Mouse (Mus musculus) right cerebral cortex, adult 18-20 months (tissue): ENCODE measurements around the gene Grm8.

ENCODE experiments used
- DNase-seq: peaks from one replicate; pipeline ENCODE4 v3.0.0; 2022; ENCODE audit warnings: mixed read lengths

The Grm8 gene

DNA sequence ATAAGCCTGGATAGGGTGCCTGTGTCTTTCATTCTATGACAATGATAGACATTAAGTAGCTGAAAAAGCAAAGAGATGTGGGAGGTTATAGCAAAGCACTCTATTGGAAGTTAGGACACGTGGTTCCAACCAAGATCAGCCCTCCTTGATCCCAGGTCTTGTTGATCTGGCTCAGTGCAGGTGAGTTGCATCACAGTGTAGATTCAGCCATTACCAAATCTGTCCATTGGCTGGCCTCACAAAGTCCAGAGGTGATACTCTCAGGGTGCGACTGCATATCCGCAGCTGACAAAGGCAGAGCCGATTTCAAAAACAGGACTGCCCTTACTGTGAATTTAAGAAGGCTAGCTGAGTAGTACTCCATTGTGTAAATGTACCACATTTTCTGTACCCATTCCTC lies 103.0 kb downstream of the Grm8 start:
- DNase-seq, result no peak

DNA sequence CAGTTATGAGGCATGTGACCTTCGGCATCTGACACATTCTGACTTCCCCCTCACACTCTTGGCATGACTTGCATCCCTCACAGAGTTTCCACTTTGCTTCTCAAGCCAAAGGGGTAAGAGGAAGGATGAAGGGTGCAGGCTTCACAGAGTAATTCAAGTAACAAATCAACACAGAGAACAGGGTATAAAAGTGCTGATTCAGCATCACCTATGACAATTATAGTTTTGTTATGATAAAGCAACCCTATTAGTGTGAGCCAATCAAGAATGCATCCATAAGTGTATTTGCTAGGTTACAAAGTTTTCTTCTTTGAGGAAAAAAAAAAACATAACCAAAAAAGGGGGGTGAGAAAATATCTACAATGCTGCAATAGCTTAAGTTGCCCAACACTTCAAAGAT lies 117.3 kb downstream of the Grm8 start:
- DNase-seq, result no peak

DNA sequence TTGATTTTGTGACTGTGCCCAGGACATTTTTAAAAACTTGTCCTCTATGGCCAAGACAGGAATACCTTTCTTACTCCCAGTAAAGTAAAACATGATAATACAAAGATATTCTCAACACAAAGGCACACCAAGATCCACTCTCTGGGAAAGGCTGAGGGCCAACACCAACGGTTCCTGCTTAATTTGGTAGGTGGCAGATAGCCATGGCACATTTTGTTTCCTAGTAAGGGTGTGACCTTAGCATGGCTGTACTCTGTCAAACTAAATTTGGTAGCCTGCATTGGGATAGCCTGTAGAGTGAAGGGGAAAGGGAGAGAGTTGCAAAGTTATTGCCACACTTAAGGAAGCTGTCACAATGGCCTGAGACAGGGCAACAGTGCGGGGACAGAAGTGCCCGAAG lies 128.0 kb downstream of the Grm8 start:
- DNase-seq, result no peak

DNA sequence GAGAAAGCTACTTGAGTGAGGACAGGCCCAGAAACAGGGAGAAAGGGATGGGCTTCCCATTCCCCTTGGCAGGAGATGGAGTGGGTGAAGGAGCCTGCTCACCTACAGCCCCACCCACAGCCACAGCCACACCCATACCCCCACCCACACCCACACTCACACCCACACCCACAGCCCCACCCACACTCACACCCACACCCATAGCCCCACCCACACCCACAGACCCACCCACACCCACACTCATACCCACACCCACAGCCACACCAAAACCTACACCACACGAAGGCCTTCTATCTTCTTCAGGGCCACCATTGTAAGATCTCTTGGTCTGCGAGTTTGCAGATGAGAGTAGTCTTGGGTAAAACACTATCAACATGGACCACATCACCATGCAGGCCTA lies 137.7 kb downstream of the Grm8 start:
- no peak for DNase-seq

DNA sequence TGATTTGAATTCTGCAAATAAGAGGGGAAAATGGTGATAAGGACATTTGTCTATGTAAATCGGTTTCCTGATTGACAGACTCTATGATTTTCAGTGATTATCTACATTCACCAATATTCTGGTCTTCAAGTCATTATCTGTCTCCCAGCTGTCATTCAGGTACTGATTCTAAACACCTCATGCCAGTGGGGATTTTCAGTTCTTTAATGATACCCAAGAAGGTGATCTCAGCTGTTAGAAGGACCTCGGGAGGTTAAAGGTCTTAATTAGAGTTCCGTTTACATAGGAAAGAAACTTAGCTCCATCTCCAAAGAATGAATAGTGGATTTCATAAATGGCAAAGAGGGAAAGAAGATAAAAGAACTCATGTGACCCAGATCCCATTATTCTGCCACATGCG lies 143.7 kb downstream of the Grm8 start:
- DNase-seq, result no peak

DNA sequence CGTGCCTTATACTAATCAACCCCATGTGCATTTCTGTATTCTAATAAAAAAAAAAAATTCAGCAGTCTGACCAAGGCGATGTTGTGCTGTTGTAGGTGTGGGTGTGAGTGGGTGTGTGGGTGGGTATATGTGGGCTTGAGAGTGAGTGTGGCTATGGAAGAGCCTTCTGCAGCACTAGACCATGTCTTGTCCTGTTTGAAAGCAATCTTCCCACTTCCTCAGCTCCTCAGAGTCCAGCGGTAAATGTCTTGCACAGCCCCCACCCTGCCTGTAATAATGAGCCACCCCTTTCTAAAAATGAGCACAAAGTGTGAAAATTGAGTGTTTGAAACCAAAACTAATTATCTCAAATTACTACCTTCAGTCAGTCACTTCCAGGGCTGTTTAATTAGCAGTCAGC lies 152.4 kb downstream of the Grm8 start:
- no peak for DNase-seq

DNA sequence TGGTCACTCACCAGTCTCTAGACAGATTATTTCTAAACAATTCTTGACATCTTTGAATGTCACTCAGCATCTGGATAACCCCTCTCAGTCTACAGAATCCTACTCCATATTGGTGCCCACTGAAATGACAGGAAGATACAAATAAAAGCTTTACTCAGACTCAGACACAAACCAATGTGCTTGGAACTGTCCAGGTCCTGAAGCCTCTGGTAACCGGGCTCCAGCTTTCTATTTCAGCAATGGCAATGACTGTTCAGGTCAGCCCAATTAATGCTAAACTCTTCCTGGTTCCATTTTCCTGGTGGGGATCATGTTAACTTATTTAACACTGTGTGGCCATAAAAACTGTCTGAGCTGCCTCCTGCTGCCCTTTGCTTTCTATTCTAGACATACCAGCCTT lies 153.0 kb downstream of the Grm8 start:
- no peak for DNase-seq

DNA sequence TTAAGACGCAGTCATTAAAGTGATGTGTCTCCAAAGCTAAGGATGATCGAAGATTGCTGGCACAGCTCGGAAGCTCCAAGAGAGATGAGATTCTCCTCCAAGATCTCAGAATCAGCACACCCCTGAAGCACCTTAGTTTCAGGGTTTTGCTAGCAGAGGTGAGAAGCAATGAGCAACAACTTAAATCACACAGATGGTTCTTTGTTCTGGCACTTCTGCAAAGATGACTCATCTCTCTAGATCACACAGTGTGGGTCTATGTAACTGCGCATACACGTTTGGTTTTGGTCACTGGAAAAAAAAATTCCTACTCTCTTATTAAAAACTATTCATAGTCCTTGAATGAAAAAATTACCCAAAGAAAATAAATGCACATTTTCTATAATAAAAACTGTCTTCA lies 157.6 kb downstream of the Grm8 start:
- peak; percentile 38 for DNase-seq

DNA sequence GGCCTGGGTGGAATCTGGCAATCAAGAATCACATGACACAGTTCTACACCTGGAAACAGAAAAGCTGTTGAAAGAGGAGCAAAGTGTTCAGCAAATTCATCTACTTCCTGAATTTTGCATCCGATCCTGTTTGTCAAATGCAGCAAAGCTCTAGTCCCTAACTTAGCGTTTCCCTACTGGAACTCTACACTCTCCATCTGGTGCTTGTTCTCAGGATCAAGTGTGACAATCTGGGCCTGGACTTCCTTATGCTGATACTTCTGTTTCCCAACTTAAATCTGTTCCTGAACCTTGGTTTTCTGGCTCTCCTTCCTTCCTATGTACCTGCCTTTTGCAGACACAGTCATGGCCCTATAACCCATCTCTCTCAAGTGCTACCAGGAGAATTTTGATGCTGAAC lies 166.1 kb downstream of the Grm8 start:
- peak; percentile 16 for DNase-seq

DNA sequence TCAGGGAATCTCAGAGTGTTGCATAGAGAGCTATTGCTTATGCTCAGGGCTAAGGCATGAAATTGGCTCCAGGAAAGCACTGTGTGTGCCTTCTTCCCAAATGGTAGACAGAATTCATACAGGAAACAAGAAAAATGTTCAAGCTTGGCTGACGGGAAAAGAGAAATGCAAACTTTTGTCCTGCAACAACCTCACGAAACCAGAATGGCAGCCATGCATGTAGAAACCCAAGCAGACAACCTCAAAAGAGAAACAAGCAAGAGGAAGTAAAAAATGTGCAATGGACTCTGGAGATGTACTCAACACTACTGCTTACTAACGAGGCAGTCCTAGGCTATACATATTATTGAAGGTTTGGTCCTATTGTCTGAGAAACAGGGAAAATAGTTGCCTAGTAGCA lies 167.9 kb downstream of the Grm8 start:
- no peak for DNase-seq

DNA sequence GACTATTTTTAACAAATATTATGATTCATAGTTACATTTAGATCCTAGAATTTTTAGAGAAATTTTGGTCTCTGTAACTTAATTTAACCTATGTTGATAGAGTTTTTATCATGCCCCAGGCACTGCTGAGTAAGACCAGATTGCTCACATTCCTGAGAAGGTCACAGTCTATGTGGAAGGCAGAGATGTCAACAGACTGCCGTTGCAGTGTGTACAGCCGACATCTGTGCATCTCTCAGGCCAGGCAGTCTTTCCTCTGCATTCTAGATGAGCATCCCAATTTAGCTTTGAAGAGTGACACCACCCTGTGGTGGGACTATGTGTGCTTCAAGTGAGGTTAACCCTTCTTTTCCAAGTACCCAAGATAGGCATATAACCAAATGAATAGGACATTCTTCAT lies 169.7 kb downstream of the Grm8 start:
- DNase-seq, result peak; percentile 17

DNA sequence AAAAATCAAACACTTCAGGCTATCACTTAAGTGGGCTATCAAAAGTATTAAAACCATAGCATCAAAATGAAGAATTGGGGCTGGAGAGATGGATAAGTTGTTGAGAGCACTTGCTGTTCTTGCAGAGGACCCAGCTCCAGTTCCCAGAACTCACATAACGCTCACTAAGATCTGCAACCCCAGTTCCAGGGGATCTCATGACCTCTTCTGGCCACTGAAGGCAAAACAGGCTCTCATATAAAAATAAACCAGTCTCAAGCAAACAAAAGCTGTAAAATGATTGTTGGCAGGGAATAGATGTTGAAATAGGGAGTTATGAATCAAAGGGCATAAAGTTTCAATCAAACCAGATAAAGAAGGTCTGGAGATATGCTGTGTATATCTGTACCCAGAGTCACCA lies 171.1 kb downstream of the Grm8 start:
- no peak for DNase-seq

DNA sequence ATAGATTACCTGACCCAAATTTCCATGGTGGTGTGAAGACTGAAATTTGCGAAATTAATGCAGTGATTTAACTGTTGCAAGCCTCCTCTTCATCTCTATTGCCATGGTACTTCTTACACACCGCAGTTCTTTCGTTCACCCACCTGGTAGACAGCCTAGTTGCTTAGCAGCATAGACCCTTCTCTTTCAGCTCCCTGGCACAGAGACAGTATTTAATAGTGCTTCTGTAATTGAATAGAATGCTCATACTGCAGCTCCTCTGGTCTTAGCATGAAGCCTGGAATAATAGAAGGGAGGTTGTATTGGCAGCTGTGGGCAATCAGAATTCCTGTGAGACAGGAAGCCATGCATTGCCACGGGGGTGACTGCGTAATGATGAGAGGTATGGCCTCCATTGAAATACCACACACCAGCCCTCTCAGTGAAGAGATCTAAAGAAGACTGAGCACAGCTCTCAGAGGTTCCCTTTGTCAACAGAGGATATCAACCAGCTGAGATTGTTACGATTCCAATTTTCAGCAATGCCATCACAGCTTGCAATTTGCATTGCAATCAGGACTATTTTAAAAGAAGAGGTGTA lies 178.6 kb downstream of the Grm8 start:
- no peak for DNase-seq

DNA sequence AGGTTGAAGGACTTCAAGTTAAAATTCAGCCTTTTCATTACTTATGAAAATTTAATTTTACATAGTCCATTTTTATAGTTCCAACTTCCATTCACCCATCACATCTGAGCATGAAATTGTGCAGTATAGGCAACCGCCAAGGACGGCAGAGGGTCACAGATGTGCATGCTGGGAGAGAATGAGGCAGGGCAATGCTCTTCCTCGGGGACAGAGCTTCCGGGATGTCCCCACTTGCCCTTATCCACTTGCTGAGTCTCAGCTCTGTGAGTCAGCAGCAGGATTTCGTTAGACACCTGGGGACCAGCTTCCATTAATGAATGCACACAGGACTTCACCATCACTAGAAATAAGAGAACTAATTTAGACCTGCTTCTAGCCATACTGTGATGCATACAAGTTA lies 183.5 kb downstream of the Grm8 start:
- DNase-seq, result no peak

DNA sequence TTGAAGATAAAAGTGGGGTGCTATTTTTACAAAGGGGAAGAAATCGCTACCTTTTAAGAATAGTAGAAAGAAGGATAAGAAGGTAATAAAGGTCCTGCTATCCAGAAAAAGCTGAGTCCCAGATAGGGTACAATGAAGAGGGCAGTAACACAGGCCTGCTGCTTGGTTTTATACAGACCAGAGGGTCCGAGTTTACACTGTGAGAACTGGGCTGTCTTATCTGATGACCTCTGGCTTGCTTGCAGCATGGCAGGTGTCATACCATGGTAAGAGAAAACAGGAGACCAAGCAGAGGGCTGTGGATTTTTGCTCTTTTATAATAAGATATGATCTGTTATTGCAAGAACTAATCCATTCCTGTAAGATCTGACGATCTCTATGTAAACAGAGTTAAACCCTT lies 206.9 kb downstream of the Grm8 start:
- DNase-seq, result no peak

DNA sequence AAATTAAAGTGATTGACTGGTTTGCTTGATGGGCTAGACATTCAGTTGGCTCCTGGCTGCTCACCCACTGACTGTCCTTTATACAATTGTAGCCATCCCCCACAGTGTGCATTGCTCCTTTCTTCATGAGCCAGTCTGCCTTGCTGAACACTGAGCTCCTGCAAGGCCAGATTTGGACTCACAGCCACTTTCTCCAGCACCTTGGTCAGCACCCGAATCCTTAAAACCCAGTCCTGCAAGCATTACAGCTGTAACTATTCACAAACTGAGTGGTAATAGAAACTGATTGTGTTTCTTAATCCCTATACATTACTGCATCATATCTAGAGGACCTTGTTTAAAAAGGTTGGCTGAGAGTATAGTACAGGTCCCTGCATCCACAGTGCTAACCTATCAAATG lies 221.7 kb downstream of the Grm8 start:
- DNase-seq, result no peak

DNA sequence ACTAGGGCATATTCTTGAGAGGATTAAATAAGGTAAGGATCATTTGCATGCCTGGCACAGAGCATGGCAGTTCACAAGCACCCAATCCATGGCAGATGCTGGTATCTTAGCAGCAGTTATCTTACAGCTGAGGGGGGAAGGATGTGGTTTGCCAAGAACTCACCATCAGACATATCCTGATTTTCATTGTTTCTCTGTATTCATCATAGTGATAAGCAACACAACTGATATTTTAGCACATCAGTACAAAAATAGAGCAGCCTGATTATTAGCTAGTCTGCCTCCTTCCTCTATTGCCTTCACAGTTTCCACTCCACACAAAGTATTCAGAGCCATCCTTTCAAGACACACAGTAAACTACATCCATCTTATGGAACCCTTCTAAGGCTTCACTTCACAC lies 230.6 kb downstream of the Grm8 start:
- DNase-seq, result no peak

DNA sequence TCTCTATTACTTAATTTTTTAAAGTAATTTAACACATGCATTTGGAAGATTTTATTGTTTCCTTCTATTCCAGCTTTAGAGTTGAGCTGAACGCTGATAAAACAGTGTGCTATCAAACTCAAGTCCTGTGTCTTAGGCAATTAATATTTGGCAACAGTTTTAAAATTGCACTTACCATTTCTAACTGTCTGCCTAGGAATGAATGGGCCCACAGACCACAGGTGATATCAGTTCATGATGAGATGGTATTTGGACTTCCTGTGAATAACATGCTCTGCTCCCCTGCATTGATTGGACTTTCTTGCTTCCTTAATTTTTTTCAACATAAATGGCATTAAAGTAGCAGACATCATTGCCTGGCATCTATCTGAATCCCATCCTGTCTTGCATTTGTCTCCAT lies 232.8 kb downstream of the Grm8 start:
- no peak for DNase-seq

DNA sequence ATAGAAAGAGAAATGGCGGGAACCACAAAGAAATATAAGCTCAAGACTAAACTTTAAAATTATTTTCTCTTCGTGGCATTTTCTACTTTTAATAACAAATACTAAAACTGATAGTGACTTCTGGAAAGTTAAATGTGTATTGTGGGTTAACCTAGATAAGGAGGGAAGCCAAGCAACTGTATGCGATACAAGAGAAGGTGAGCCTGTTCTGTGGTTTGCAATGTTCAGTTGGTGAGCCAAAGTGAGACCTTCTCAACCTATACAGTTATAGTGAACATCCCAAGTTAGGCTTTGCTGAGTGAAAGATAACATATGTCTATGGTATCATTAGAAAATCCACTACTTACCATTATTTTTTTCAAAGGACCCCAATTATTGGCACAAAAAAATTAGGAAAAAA lies 233.6 kb downstream of the Grm8 start:
- DNase-seq, result no peak

DNA sequence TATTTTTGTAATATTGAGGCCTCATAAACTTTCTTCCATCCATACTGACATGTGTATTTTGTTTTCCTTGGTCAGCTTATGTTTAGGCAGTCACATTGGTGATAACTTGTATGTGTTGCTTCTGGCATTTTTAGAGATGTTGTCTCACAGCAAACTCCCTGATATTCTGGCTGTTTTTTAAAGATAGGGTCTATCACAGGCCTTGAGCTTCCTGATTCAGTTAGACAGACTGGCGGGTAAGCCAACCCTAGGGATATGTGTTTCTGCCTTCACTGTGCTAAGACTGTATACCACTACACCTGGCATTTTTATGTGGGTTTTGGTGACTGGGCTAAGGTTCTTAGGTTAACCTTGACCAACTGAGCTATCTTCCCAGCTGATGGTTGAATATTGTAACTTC lies 239.8 kb downstream of the Grm8 start:
- DNase-seq, result no peak

DNA sequence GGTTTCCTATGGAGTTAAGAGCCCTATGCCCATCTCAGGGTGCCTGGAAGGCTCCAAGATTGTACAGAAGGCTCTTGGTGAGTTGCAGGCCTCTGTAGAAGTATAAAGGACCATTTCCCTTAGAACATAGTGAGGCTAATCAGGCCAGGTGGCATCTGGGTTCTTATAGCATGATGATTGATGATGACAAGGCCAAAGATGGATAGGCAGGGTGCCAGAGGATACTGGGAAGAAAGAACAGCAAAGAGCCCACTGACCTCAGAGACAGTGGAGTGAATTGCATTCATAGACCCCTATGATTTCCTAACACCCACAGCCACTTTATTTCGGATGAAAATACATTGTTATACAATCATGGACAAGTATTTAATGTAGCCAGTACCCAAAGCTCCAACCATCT lies 242.1 kb downstream of the Grm8 start:
- no peak for DNase-seq

DNA sequence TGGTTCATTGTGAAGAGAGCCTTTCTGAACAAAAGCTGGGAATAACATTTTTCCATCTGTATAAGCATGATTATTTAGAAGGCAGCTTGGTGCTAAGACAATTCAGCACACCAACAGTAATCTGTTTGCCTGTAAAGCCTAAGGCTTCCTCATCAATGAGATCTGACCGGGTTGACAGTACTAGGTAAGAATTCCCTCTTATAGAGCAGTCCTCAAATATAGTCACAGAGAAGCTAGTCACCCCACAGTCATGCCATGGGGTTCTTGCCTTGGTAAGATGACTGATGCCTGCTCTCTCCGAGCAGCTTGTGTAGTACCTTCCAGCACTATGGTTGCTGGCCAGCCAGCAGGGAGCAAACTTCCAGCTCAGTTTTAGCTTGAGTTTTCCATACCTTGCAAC lies 246.6 kb downstream of the Grm8 start:
- DNase-seq, result no peak

DNA sequence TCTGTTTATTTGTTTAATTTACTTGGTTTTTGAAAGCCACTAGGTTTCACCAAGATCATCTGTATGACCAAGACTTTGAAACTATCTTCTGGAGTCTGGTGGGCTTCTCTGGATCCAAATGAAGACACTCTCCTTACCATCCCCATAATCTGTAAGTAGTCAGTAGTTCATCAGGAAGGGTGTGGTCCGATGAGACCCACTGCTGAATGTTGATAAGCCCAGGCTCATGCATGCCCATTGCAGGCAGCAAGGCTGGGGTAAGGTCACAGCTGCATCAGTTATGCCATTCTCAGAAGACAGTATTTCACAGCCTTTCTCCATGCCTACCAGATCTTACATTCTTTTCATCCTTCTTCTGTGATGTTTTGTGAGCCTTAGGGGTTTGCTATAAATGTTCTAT lies 247.1 kb downstream of the Grm8 start:
- DNase-seq, result no peak

DNA sequence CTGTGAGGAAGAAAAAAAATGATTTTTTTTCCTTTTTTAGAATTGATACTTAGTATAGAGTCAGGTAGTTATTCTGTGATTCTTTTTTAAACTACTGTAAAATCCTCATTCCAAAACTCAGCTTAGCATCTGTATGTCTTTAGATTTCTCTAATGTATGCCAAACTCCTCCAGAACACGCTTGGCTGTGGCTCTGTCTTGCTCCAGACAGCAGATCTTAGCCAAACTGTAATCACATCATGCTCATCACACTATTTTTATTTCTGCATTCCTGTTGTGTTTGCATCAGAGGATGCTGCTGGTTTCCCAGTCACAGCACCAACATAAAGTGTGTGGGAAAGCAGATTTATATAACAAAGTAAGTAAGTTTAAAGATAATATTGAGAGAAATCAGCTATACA lies 249.2 kb downstream of the Grm8 start:
- DNase-seq, result peak; percentile 33

DNA sequence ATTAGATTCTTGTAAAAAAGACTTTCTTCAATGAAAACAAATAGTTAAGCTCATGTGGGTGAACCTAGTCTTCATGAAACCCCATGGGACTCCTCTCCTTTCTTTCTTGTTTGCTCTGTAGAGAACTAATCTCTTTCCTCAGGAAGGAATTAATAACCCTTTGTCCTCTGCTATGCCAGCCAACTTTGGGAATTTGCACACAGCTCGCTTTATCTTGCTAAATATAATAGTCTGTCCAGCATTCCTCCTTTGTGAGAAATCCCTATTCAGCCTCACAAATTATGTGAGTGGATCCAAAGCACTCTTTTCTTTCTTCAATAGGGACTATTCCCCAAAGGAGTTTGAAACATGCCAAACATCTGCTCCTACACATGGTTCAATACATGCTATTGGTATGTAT lies 285.3 kb downstream of the Grm8 start:
- no peak for DNase-seq

DNA sequence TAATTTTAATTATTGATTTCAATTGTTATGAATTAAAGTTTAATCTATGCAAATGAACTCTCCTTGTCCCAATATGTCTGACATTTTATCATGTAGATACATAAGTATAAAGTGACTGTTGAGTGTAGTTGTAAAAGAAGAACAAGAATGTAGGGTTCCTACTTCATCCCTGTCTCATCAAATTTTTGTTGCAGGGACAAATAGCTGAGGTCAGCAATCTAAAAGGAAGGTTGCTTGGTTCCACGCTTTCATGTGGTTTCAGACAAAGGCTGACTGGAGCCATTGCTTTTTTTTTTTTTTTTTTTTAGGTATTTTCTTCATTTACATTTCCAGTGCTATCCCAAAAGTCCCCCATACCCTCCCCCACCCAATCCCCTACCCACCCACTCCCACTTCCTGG lies 298.8 kb downstream of the Grm8 start:
- no peak for DNase-seq
